Mouse (Mus musculus) erythroid progenitor cell, adult 5-6 weeks (primary cell): ENCODE measurements around the gene 1700020N15Rik. TPM values are rescaled to one million over a fixed set of nuclear protein-coding genes. Genes with fewer than 3 reads are reported as not detected.
"Not testable (repeated sequence)": the region's sequence is repeated elsewhere in the genome, so short reads cannot be mapped to it uniquely, and the experiment has no call there.

Source experiments
- ATAC-seq: replicated peaks from 2 replicates; pipeline ENCODE4 v1.8.0; 2016; ENCODE audit warnings: moderate number of reproducible peaks, mild to moderate bottlenecking, moderate TSS enrichment, inconsistent platforms; ENCODE audit not compliant: poor library complexity, low FRiP score, severe bottlenecking
- total RNA-seq, 2 experiments: library from RNA; stranded (forward) in 1 of 2; stranded (reverse) in 1 of 2; fragments of 150-400 nt in 1 of 2; fragments of 186-747, 209-891 nt in 1 of 2; gene quantifications; 2 replicates each; pipeline versions ENCODE4 v1.2.3 to v1.2.4; 2015 to 2017; ENCODE audit warnings: low replicate concordance in 2 of 2

Gene 1700020N15Rik
- total RNA-seq (2015; ENCODE audit: low replicate concordance): not detected in 2 replicates
- not detected in 2 replicates for total RNA-seq (2017; ENCODE audit: low replicate concordance)

- ATAC-seq: not testable (repeated sequence)
These were observed at the start of gene 1700020N15Rik for GRCm38 (mm10) chrX:69945000-69945399. 1700020N15Rik (plus strand) TSS chrX:69945300.

GRCm38 (mm10) chrX:69976790-69977579 lies 31.9 kb downstream of the 1700020N15Rik start:
- no peak for ATAC-seq
